Mouse (Mus musculus) forebrain, postnatal 0 days (tissue): ENCODE results near the gene Luzp1. TPM values are rescaled to one million over a fixed set of nuclear protein-coding genes. Genes with fewer than 3 reads are reported as not detected.

Source experiments
- ATAC-seq: fragments of 200-750 bp; cut with Nextera tagmentation; 2 replicates; pipeline ENCODE4 v1.8.0; 2017; ENCODE audit warnings: mild to moderate bottlenecking, moderate library complexity
- DNase-seq: peaks from one replicate; pipeline ENCODE4 v3.0.0-alpha.2; 2015
- H3K27ac ChIP-seq: fragments of 300-500 bp; sonication (generic); 2 replicates; pipeline ENCODE4 v1.5.1; 2014; ENCODE audit warnings: low read depth, mild to moderate bottlenecking, antibody characterized with exemption, low read length, moderate library complexity, mixed read lengths
- H3K27me3 ChIP-seq: fragments of 300-500 bp; sonication (generic); 2 replicates; pipeline ENCODE4 v1.6.1; 2014; ENCODE audit warnings: mild to moderate bottlenecking, low read length, mixed read lengths; ENCODE audit not compliant: insufficient read depth
- H3K36me3 ChIP-seq: fragments of 300-500 bp; sonication (generic); 2 replicates; pipeline ENCODE4 v1.6.1; 2014; ENCODE audit warnings: mild to moderate bottlenecking, moderate library complexity; ENCODE audit not compliant: insufficient read depth
- H3K4me1 ChIP-seq: fragments of 300-500 bp; sonication (generic); 2 replicates; pipeline ENCODE4 v1.6.1; 2014; ENCODE audit warnings: antibody characterized with exemption; ENCODE audit not compliant: insufficient read depth
- H3K4me2 ChIP-seq: fragments of 300-500 bp; sonication (generic); 2 replicates; pipeline ENCODE4 v1.6.1; 2014; ENCODE audit warnings: low read depth, mild to moderate bottlenecking, moderate library complexity
- H3K4me3 ChIP-seq: fragments of 300-500 bp; sonication (generic); 2 replicates; pipeline ENCODE4 v1.5.1; 2014; ENCODE audit warnings: low read depth, low read length, mixed read lengths
- H3K9ac ChIP-seq: fragments of 300-500 bp; sonication (generic); 2 replicates; pipeline ENCODE4 v1.6.1; 2014; ENCODE audit warnings: mild to moderate bottlenecking
- H3K9me3 ChIP-seq: fragments of 300-500 bp; sonication (generic); 2 replicates; pipeline ENCODE4 v1.6.1; 2016; ENCODE audit warnings: low read length
- CTCF ChIP-seq: sonication (generic); IDR thresholded peaks from 2 replicates; pipeline ENCODE4 v1.5.1; 2016; ENCODE audit warnings: antibody characterized with exemption, control low read depth, low read depth
- WGBS: fragments of 180-500 bp; shearing (Covaris S2); extraction: QIAGEN DNeasy Blood & Tissue Kit; methylation state at CpG from one replicate; pipeline ENCODE4 v1.1.7; 2014; 5-methylcytosine and 5-hydroxymethylcytosine counted together
- polyA plus RNA-seq: library from polyadenylated mRNA; unstranded; fragments of >200 nt; fragmentation: Nextera tagmentation; extraction: Ambion mirVana; gene quantifications from 2 replicates; pipeline ENCODE4 v1.2.1, GENCODE M21; 2015
- total RNA-seq: library from RNA; depleted of rRNA; stranded (reverse); fragments of >200 nt; gene quantifications from 2 replicates; pipeline ENCODE4 v1.2.3, GENCODE M21; 2014

The Luzp1 gene
- total and polyA plus RNA-seq, 2 experiments from 2014 or later, result 20.8 to 50.0 TPM

GRCm38 (mm10) chr4:136434029-136434428 lies 35.5 kb upstream of the Luzp1 start:
- H3K4me1 ChIP-seq, result 0 out of 2 replicates have a peak, but pooled peaks cover 3% of the 10 kb centered on the region
- no peak for TF ChIP-seq CTCF
- no peak overlapping the region for H3K27ac ChIP-seq
- no peaks in the 10 kb centered on the region for H3K9me3 ChIP-seq
- no peak overlapping the region for H3K9ac ChIP-seq
- H3K27me3 ChIP-seq, result no peaks in the 10 kb centered on the region
- no peaks in the 10 kb centered on the region for H3K36me3 ChIP-seq
- WGBS, result 87% methylated on average over 4 of the region's 4 CpGs
- no peak overlapping the region for H3K4me2 ChIP-seq
- DNase-seq, result no peak
- no peak overlapping the region for H3K4me3 ChIP-seq
- no peak for ATAC-seq

GRCm38 (mm10) chr4:136439106-136439505 lies 30.5 kb upstream of the Luzp1 start:
- no peaks in the 10 kb centered on the region for H3K36me3 ChIP-seq
- no peak overlapping the region for H3K4me2 ChIP-seq
- no peaks in the 10 kb centered on the region for H3K9me3 ChIP-seq
- H3K9ac ChIP-seq, result no peak overlapping the region
- no peak for ATAC-seq
- H3K4me1 ChIP-seq, result no peaks in the 10 kb centered on the region
- H3K27ac ChIP-seq, result no peak overlapping the region
- H3K27me3 ChIP-seq, result no peaks in the 10 kb centered on the region
- TF ChIP-seq CTCF, result no peak
- no peak overlapping the region for H3K4me3 ChIP-seq
- 42% methylated on average over 4 of the region's 4 CpGs for WGBS
- no peak for DNase-seq

- TF ChIP-seq CTCF, result no peak
- 62% methylated on average over 15 of the region's 15 CpGs for WGBS
Measured at GRCm38 (mm10) chr4:136441354-136442043, 28.1 kb upstream of the Luzp1 start.

GRCm38 (mm10) chr4:136444561-136444960 lies 25.0 kb upstream of the Luzp1 start:
- Histone ChIP-seq H3K27ac (no peak overlapping the region), H3K4me3 (no peak overlapping the region), H3K36me3 (no peaks in the 10 kb centered on the region), H3K4me2 (no peak overlapping the region), H3K27me3 (no peaks in the 10 kb centered on the region), H3K9ac (no peak overlapping the region), H3K4me1 (no peaks in the 10 kb centered on the region), H3K9me3 (no peaks in the 10 kb centered on the region)
- no peak for ATAC-seq
- TF ChIP-seq CTCF, result no peak
- DNase-seq, result no peak
- 74% methylated on average over 4 of the region's 4 CpGs for WGBS

More at GRCm38 (mm10) chr4:136441354-136442043, 28.1 kb upstream of the Luzp1 start:
- H3K27me3 ChIP-seq, result no peaks in the 10 kb centered on the region
- H3K9me3 ChIP-seq, result no peaks in the 10 kb centered on the region
- no peaks in the 10 kb centered on the region for H3K4me1 ChIP-seq
- no peaks in the 10 kb centered on the region for H3K36me3 ChIP-seq
- no peak overlapping the region for H3K9ac ChIP-seq
- ATAC-seq (no peak), DNase-seq (no peak)
- H3K27ac ChIP-seq, result no peak overlapping the region
- no peak overlapping the region for H3K4me3 ChIP-seq
- no peak overlapping the region for H3K4me2 ChIP-seq

- H3K4me3 ChIP-seq, result no peak overlapping the region
- DNase-seq (no peak), ATAC-seq (no peak)
- no peaks in the 10 kb centered on the region for H3K9me3 ChIP-seq
- no peak overlapping the region for H3K27ac ChIP-seq
- H3K27me3 ChIP-seq, result no peaks in the 10 kb centered on the region
- no peak overlapping the region for H3K9ac ChIP-seq
- TF ChIP-seq CTCF, result no peak
- WGBS, result 95% methylated on average over 5 of the region's 5 CpGs
- no peaks in the 10 kb centered on the region for H3K4me1 ChIP-seq
- H3K36me3 ChIP-seq, result no peaks in the 10 kb centered on the region
- no peak overlapping the region for H3K4me2 ChIP-seq
Measured at GRCm38 (mm10) chr4:136449795-136450194, 19.8 kb upstream of the Luzp1 start.

GRCm38 (mm10) chr4:136450271-136450670 lies 19.3 kb upstream of the Luzp1 start:
- Histone ChIP-seq H3K4me1 (no peaks in the 10 kb centered on the region), H3K9ac (no peak overlapping the region), H3K27ac (no peak overlapping the region), H3K36me3 (no peaks in the 10 kb centered on the region), H3K4me3 (no peak overlapping the region), H3K27me3 (no peaks in the 10 kb centered on the region), H3K9me3 (no peaks in the 10 kb centered on the region), H3K4me2 (no peak overlapping the region)
- no peak for TF ChIP-seq CTCF
- 86% methylated on average over 4 of the region's 4 CpGs for WGBS
- ATAC-seq (no peak), DNase-seq (no peak)

GRCm38 (mm10) chr4:136451564-136451963 lies 18.0 kb upstream of the Luzp1 start:
- 27% methylated on average over 6 of the region's 6 CpGs for WGBS
- Histone ChIP-seq H3K27me3 (no peaks in the 10 kb centered on the region), H3K4me2 (no peak overlapping the region), H3K36me3 (no peaks in the 10 kb centered on the region), H3K4me1 (no peaks in the 10 kb centered on the region), H3K9me3 (no peaks in the 10 kb centered on the region), H3K9ac (no peak overlapping the region), H3K27ac (no peak overlapping the region), H3K4me3 (no peak overlapping the region)
- DNase-seq (no peak), ATAC-seq (no peak)
- no peak for TF ChIP-seq CTCF
